Comparison of ENCODE assay signal across 9 mouse cellular contexts in genomic region chr10:94462386-94463064, GRCm38 (mm10).
DNase-seq lines count a peak whose midpoint lies in the region; ATAC-seq and TF ChIP-seq lines count a peak whose summit lies in the region.
"Had no signal": no experiment of that assay in that cellular context is flagged by ENCODE, and none has a peak within 500 bp of the region (broad histone marks: within the 10 kb centered on the region; RNA-seq: fewer than 3 reads in every experiment).

No protein-coding gene starts in this region.

- no peaks in the 10 kb centered on the region for H3K9me3 ChIP-seq in heart, embryonic 14.5 days (ENCODE audit: control insufficient read depth, low read length)
- no peaks in the 10 kb centered on the region for H3K9me3 ChIP-seq in limb, embryonic 14.5 days (ENCODE audit: control insufficient read depth, low read length)
- no peaks in the 10 kb centered on the region for H3K9me3 ChIP-seq in forebrain, embryonic 16.5 days (ENCODE audit: control insufficient read depth, low read length)

- peak; percentile 48 for DNase-seq in MN1 (ENCODE audit: low spot score)
- DNase-seq in adrenal gland, adult 18-20 months (ENCODE audit: low spot score in 2 of 2): peak; percentile 40 to 73
- DNase-seq in limb, embryonic 14.5 days (ENCODE audit: low spot score): peak; percentile 79
- DNase-seq in urinary bladder, postnatal 10 days (ENCODE audit: low spot score): peak; percentile 33
- no peak for DNase-seq in right cerebral cortex, postnatal 36 days (ENCODE audit: low spot score in 2 of 2)
- no peak for DNase-seq in adipocyte (ENCODE audit: low spot score)

- WGBS in heart, embryonic 14.5 days: 30% methylated on average over 15 of the region's 15 CpGs
- 76% methylated on average over 15 of the region's 15 CpGs for WGBS in limb, embryonic 14.5 days
- WGBS in forebrain, embryonic 16.5 days: 75% methylated on average over 15 of the region's 15 CpGs

- peak overlapping the region; percentile 38 to 48; a peak in 1 of 4 replicates for H3K27ac ChIP-seq in heart, embryonic 14.5 days (replicated peaks in 1 of 2; ENCODE audit: control insufficient read depth in 1 of 2, insufficient read depth in 1 of 2, low read depth in 2 of 2, low read length in 2 of 2)
- no peak overlapping the region for H3K27ac ChIP-seq in limb, embryonic 14.5 days (replicated peaks; ENCODE audit: low read depth, low read length)
- H3K27ac ChIP-seq in forebrain, embryonic 16.5 days (ENCODE audit: low read length): no peak overlapping the region

- H3K4me3 ChIP-seq in heart, embryonic 14.5 days (ENCODE audit: control insufficient read depth in 1 of 2, insufficient read depth in 1 of 2, low read depth in 1 of 2, low read length in 2 of 2): no peak overlapping the region
- no peak overlapping the region for H3K4me3 ChIP-seq in limb, embryonic 14.5 days (replicated peaks; ENCODE audit: low read length)
- no peak overlapping the region for H3K4me3 ChIP-seq in forebrain, embryonic 16.5 days (replicated peaks; ENCODE audit: low read length)
- H3K4me3 ChIP-seq: myocyte had no signal

- H3K4me1 ChIP-seq in heart, embryonic 14.5 days (ENCODE audit: control insufficient read depth in 2 of 2, insufficient read depth in 2 of 2, low read length in 2 of 2): peaks cover 16 to 37% of the 10 kb centered on the region in 2 experiments
- peaks cover 19% of the 10 kb centered on the region for H3K4me1 ChIP-seq in limb, embryonic 14.5 days (ENCODE audit: control insufficient read depth, insufficient read depth, low read length)
- no peaks in the 10 kb centered on the region for H3K4me1 ChIP-seq in forebrain, embryonic 16.5 days (replicated peaks; ENCODE audit: control insufficient read depth, insufficient read depth, low read length)

- no peaks in the 10 kb centered on the region for H3K36me3 ChIP-seq in heart, embryonic 14.5 days (ENCODE audit: control insufficient read depth, insufficient read depth, low read length)
- no peaks in the 10 kb centered on the region for H3K36me3 ChIP-seq in limb, embryonic 14.5 days (ENCODE audit: control insufficient read depth, insufficient read depth, low read length)
- no peaks in the 10 kb centered on the region for H3K36me3 ChIP-seq in forebrain, embryonic 16.5 days (ENCODE audit: control insufficient read depth, insufficient read depth)

- H3K27me3 ChIP-seq in heart, embryonic 14.5 days (ENCODE audit: control insufficient read depth, insufficient read depth, low read length): no peaks in the 10 kb centered on the region
- H3K27me3 ChIP-seq in limb, embryonic 14.5 days (ENCODE audit: control insufficient read depth, insufficient read depth, low read length): no peaks in the 10 kb centered on the region
- no peaks in the 10 kb centered on the region for H3K27me3 ChIP-seq in forebrain, embryonic 16.5 days (replicated peaks; ENCODE audit: control insufficient read depth, insufficient read depth, low read length)

- no peak for TF ChIP-seq POLR2A in limb, embryonic 14.5 days (IDR thresholded peaks at IDR 0.05; ENCODE audit: borderline replicate concordance, extremely low read depth, insufficient read depth, insufficient read length)

- H3K9ac ChIP-seq in heart, embryonic 14.5 days (ENCODE audit: low read length): no peak overlapping the region
- no peak overlapping the region for H3K9ac ChIP-seq in limb, embryonic 14.5 days (ENCODE audit: low read depth, low read length, severe bottlenecking)
- H3K9ac ChIP-seq in forebrain, embryonic 16.5 days (replicated peaks; ENCODE audit: low read depth, low read length): no peak overlapping the region

- 0 out of 2 replicates have a peak overlapping the region, but pooled peaks have one; percentile 14 for H3K4me2 ChIP-seq in heart, embryonic 14.5 days (ENCODE audit: low read length)
- no peak overlapping the region for H3K4me2 ChIP-seq in limb, embryonic 14.5 days (replicated peaks; ENCODE audit: low read depth, low read length, severe bottlenecking)
- H3K4me2 ChIP-seq in forebrain, embryonic 16.5 days (ENCODE audit: low read length): no peak overlapping the region

- peak; percentile 67; the same call in 1 of the 2 replicates for ATAC-seq in heart, embryonic 14.5 days (ENCODE audit: insufficient number of reproducible peaks, insufficient read depth, low FRiP score, low read depth)
- peak; percentile 58; the same call in 1 of the 2 replicates for ATAC-seq in limb, embryonic 14.5 days (ENCODE audit: low FRiP score, low read depth)
- ATAC-seq in forebrain, embryonic 16.5 days: no peak

Comparison
In these comparisons a context has a peak if more than half of its experiments do, and no peak if none do; other contexts are left out.
1. DNase-seq: peak in MN1 (single experiment), adrenal gland, adult 18-20 months (2 of 2), limb, embryonic 14.5 days (single experiment) and urinary bladder, postnatal 10 days (single experiment); none in right cerebral cortex, postnatal 36 days (0 of 2) and adipocyte (single experiment).
2. H3K27ac ChIP-seq: peak in heart, embryonic 14.5 days (2 of 2); none in limb, embryonic 14.5 days (single experiment) and forebrain, embryonic 16.5 days (single experiment).